Mouse (Mus musculus) ES-Bruce4 (cell line): Measurements from ENCODE around the gene Matn1.

Experiments used
- CTCF ChIP-seq: IDR thresholded peaks from one replicate; pipeline ENCODE4 v1.8.1; 2011; ENCODE audit warnings: low read depth, low read length
- POLR2A ChIP-seq: IDR thresholded peaks from one replicate; pipeline ENCODE4 v1.8.1; 2011; ENCODE audit warnings: low read length; ENCODE audit not compliant: insufficient read depth

- no peak for TF ChIP-seq POLR2A
- TF ChIP-seq CTCF = no peak
These were observed 37.9 kb upstream of the Matn1 start for GRCm38 (mm10) chr4:130906296-130906695.
